Comparison of ENCODE assay signal across 9 mouse cellular contexts in genomic region chr5:120600946-120601668, GRCm38 (mm10). TPM values are rescaled to one million over a fixed set of nuclear protein-coding genes. Genes with fewer than 3 reads are reported as not detected.
DNase-seq lines count a peak whose midpoint lies in the region; ATAC-seq and TF ChIP-seq lines count a peak whose summit lies in the region.
"Had no signal": no experiment of that assay in that cellular context is flagged by ENCODE, and none has a peak within 500 bp of the region (broad histone marks: within the 10 kb centered on the region; RNA-seq: fewer than 3 reads in every experiment).

No protein-coding gene starts in this region.

- no peaks in the 10 kb centered on the region for H3K27me3 ChIP-seq in forebrain, embryonic 13.5 days
- H3K27me3 ChIP-seq: hindbrain, embryonic 13.5 days had no signal

- no peak overlapping the region for H3K9ac ChIP-seq in forebrain, embryonic 13.5 days
- H3K9ac ChIP-seq: hindbrain, embryonic 13.5 days had no signal

- no peak for TF ChIP-seq POLR2A in cortical plate, adult 2 months (IDR thresholded peaks at IDR 0.05; ENCODE audit: extremely low read depth, insufficient read depth, low read length)

- H3K9me3 ChIP-seq in forebrain, embryonic 13.5 days (replicated peaks), result no peaks in the 10 kb centered on the region
- H3K9me3 ChIP-seq: hindbrain, embryonic 13.5 days had no signal

- 61% methylated on average over 11 of the region's 11 CpGs for WGBS in forebrain, embryonic 13.5 days

- no peak overlapping the region for H3K4me2 ChIP-seq in forebrain, embryonic 13.5 days
- H3K4me2 ChIP-seq: hindbrain, embryonic 13.5 days had no signal

- ATAC-seq in CD4-positive, CD25-positive, alpha-beta regulatory T cell, adult 4 months, result no peak
- ATAC-seq in forebrain, embryonic 13.5 days, result no peak

- peak; percentile 32; the same call in 1 of the 2 replicates for TF ChIP-seq CTCF in cortical plate, adult 2 months (IDR thresholded peaks at IDR 0.05; ENCODE audit: extremely low read depth, insufficient read depth, low read length)

- H3K36me3 ChIP-seq in forebrain, embryonic 13.5 days (ENCODE audit: poor library complexity, severe bottlenecking), result no peaks in the 10 kb centered on the region
- H3K36me3 ChIP-seq: hindbrain, embryonic 13.5 days had no signal

- DNase-seq in CD4-positive, CD25-positive, alpha-beta regulatory T cell, adult 2 months (ENCODE audit: low read depth, low spot score), result peak; percentile 49
- peak; percentile 52 to 58 for DNase-seq in kidney, postnatal 4 days
- DNase-seq in kidney, adult 11 months, result no peak
- DNase-seq in naive thymus-derived CD4-positive, alpha-beta T cell, adult 2 months (ENCODE audit: low read depth), result peak; percentile 43
- no peak for DNase-seq in natural killer cell, adult 2 months (ENCODE audit: low spot score in 2 of 2)

- no peak overlapping the region for H3K27ac ChIP-seq in cortical plate, adult 2 months (ENCODE audit: insufficient read depth, low read length)
- H3K27ac ChIP-seq in forebrain, embryonic 13.5 days, result no peak overlapping the region
- H3K27ac ChIP-seq: hindbrain, embryonic 13.5 days had no signal

- no peaks in the 10 kb centered on the region for H3K4me1 ChIP-seq in cortical plate, adult 2 months (ENCODE audit: control insufficient read depth, insufficient read depth, low read length)
- peaks cover 5% of the 10 kb centered on the region; the same call in 1 of the 2 replicates for H3K4me1 ChIP-seq in forebrain, embryonic 13.5 days

- H3K4me3 ChIP-seq in cortical plate, adult 2 months (ENCODE audit: insufficient read depth, low read length), result no peak overlapping the region
- H3K4me3 ChIP-seq in forebrain, embryonic 13.5 days, result no peak overlapping the region
- H3K4me3 ChIP-seq: hindbrain, embryonic 13.5 days had no signal

RNA-seq across cellular contexts. Expression of gene Rita1, which starts 11.3 kb away (rescaled TPM):
- 1 to 10 TPM; 2.2 to 6.3 TPM for polyA plus RNA-seq in CD4-positive, CD25-positive, alpha-beta regulatory T cell, adult 4 months (2017; shearing (Covaris generic))
- 39.6 and 40.8 TPM in 2 replicates for polyA plus RNA-seq in cortical plate, adult 2 months (2012; rRNA removed)
- 19.0 TPM in 2 replicates for polyA plus RNA-seq in forebrain, embryonic 13.5 days (2015; fragmentation: Nextera tagmentation; extraction: Ambion mirVana)

RNA-seq across cellular contexts. Expression of gene Ddx54, which starts 11.4 kb away (rescaled TPM):
- 10 to 100 TPM; 14.4 to 18.6 TPM for polyA plus RNA-seq in CD4-positive, CD25-positive, alpha-beta regulatory T cell, adult 4 months (2017; shearing (Covaris generic))
- polyA plus RNA-seq in cortical plate, adult 2 months (2012; rRNA removed), result 30.3 and 31.0 TPM in 2 replicates
- 45.3 and 48.0 TPM in 2 replicates for polyA plus RNA-seq in forebrain, embryonic 13.5 days (2015; fragmentation: Nextera tagmentation; extraction: Ambion mirVana)

RNA-seq across cellular contexts. Expression of gene Iqcd, which starts 12.3 kb away (rescaled TPM):
- polyA plus RNA-seq in CD4-positive, CD25-positive, alpha-beta regulatory T cell, adult 4 months (2017; shearing (Covaris generic)), result 1 to 10 TPM in 1 of 2 experiments, under 1 TPM in 1; 0.40 to 1.1 TPM
- 1.5 and 2.5 TPM in 2 replicates for polyA plus RNA-seq in cortical plate, adult 2 months (2012; rRNA removed)
- polyA plus RNA-seq in forebrain, embryonic 13.5 days (2015; fragmentation: Nextera tagmentation; extraction: Ambion mirVana), result 1.1 and 2.3 TPM in 2 replicates

RNA-seq across cellular contexts. Expression of gene Tpcn1, which starts 12.6 kb away (rescaled TPM):
- 10 to 100 TPM; 14.7 to 17.4 TPM for polyA plus RNA-seq in CD4-positive, CD25-positive, alpha-beta regulatory T cell, adult 4 months (2017; shearing (Covaris generic))
- 37.9 and 40.0 TPM in 2 replicates for polyA plus RNA-seq in cortical plate, adult 2 months (2012; rRNA removed)
- polyA plus RNA-seq in forebrain, embryonic 13.5 days (2015; fragmentation: Nextera tagmentation; extraction: Ambion mirVana), result 14.8 and 15.8 TPM in 2 replicates

RNA-seq across cellular contexts. Expression of gene Cfap73, which starts 32.9 kb away (rescaled TPM):
- not detected for polyA plus RNA-seq in CD4-positive, CD25-positive, alpha-beta regulatory T cell, adult 4 months (2017; shearing (Covaris generic))
- 0.10 and 0.19 TPM in 2 replicates for polyA plus RNA-seq in cortical plate, adult 2 months (2012; rRNA removed)
- 0.65 TPM in 1 of 2 replicates, not detected in the other for polyA plus RNA-seq in forebrain, embryonic 13.5 days (2015; fragmentation: Nextera tagmentation; extraction: Ambion mirVana)

Comparison
In these comparisons a context has a peak if more than half of its experiments do, and no peak if none do; other contexts are left out.
1. DNase-seq: peak in CD4-positive, CD25-positive, alpha-beta regulatory T cell, adult 2 months (single experiment), kidney, postnatal 4 days (2 of 2) and naive thymus-derived CD4-positive, alpha-beta T cell, adult 2 months (single experiment); none in kidney, adult 11 months (single experiment) and natural killer cell, adult 2 months (0 of 2).